24 mouse cellular contexts compared by ENCODE assay signal in the genomic region with DNA sequence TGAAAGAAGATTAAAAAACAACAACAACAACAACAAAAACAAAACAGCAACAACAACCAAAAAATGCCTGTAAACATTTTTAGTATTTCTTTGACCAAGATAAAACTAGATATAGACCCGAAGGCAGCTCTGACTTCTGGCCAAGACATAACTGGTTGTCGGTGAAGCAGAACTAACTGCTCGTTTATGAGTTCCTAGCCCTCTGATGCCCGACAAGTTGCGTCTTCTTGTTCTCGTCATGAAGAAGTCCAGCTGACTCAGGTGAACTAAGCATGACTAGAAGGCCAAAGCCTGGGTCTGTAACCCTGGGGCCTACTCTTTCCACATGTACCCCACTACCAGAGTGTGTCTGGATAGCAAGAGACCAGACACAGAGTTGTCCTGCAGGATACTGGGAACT. TPM values are rescaled to one million over a fixed set of nuclear protein-coding genes. Genes with fewer than 3 reads are reported as not detected.
DNase-seq lines count a peak whose midpoint lies in the region; ATAC-seq and TF ChIP-seq lines count a peak whose summit lies in the region.
"Had no signal": no experiment of that assay in that cellular context is flagged by ENCODE, and none has a peak within 500 bp of the region (broad histone marks: within the 10 kb centered on the region; RNA-seq: fewer than 3 reads in every experiment).

No protein-coding gene starts in this region.

- H3K9ac ChIP-seq in kidney, embryonic 15.5 days, result no peak overlapping the region
- H3K9ac ChIP-seq in kidney, postnatal 0 days (ENCODE audit: low read depth, low read length), result no peak overlapping the region
- H3K9ac ChIP-seq: embryonic facial prominence, embryonic 15.5 days; forebrain, embryonic 13.5 days; heart, embryonic 13.5 days; hindbrain, embryonic 12.5 days had no signal

- TF ChIP-seq CTCF in kidney, adult 2 months (conservative IDR thresholded peaks at IDR 0.05; ENCODE audit: insufficient read depth, insufficient read length, low read depth, low read length), result no peak
- no peak for TF ChIP-seq CTCF in kidney, postnatal 0 days (IDR thresholded peaks at IDR 0.05; ENCODE audit: low read depth)

- DNase-seq in kidney, adult 18-20 months, result peak; percentile 40
- DNase-seq in kidney, adult 2 months, result peak; percentile 73
- DNase-seq in kidney, postnatal 0 days (ENCODE audit: low spot score), result peak; percentile 17
- peak; percentile 55 to 63 for DNase-seq in kidney, postnatal 36 days
- DNase-seq in B cell, adult 2 months, result no peak
- no peak for DNase-seq in left cerebral cortex, adult 11 months (ENCODE audit: low spot score)
- DNase-seq: adrenal gland, postnatal 10 days; cerebellum, adult 11 months; cerebellum, adult 8-10 months; cerebellum, postnatal 14 days; embryo, embryonic 11 days; gastrocnemius, adult 2 months; gastrocnemius, postnatal 25 days; heart, postnatal 4 days had no signal

- TF ChIP-seq POLR2A in kidney, adult 2 months (IDR thresholded peaks at IDR 0.05; ENCODE audit: low read depth, low read length), result no peak

- no peaks in the 10 kb centered on the region for H3K27me3 ChIP-seq in kidney, embryonic 15.5 days
- no peaks in the 10 kb centered on the region for H3K27me3 ChIP-seq in kidney, adult 2 months (replicated peaks; ENCODE audit: control insufficient read depth, insufficient read depth, low read length)
- H3K27me3 ChIP-seq in kidney, postnatal 0 days (ENCODE audit: insufficient read depth, low read length), result no peaks in the 10 kb centered on the region
- H3K27me3 ChIP-seq: embryonic facial prominence, embryonic 15.5 days; forebrain, embryonic 13.5 days; heart, embryonic 13.5 days; hindbrain, embryonic 12.5 days had no signal

- H3K9me3 ChIP-seq in kidney, embryonic 15.5 days (replicated peaks), result no peaks in the 10 kb centered on the region
- H3K9me3 ChIP-seq in kidney, postnatal 0 days (replicated peaks; ENCODE audit: low read length), result no peaks in the 10 kb centered on the region
- H3K9me3 ChIP-seq: embryonic facial prominence, embryonic 15.5 days; forebrain, embryonic 13.5 days; heart, embryonic 13.5 days; hindbrain, embryonic 12.5 days had no signal

- no peaks in the 10 kb centered on the region for H3K36me3 ChIP-seq in kidney, embryonic 15.5 days
- no peaks in the 10 kb centered on the region for H3K36me3 ChIP-seq in kidney, adult 2 months (ENCODE audit: control insufficient read depth, insufficient read depth, low read length)
- H3K36me3 ChIP-seq in kidney, postnatal 0 days (ENCODE audit: insufficient read depth, low read length), result no peaks in the 10 kb centered on the region
- H3K36me3 ChIP-seq: embryonic facial prominence, embryonic 15.5 days; heart, embryonic 13.5 days; hindbrain, embryonic 12.5 days had no signal

- H3K4me3 ChIP-seq in kidney, embryonic 15.5 days (replicated peaks), result no peak overlapping the region
- H3K4me3 ChIP-seq in kidney, adult 2 months (ENCODE audit: insufficient read depth, low read depth, low read length), result no peak overlapping the region
- H3K4me3 ChIP-seq in kidney, postnatal 0 days (replicated peaks; ENCODE audit: low read depth, low read length), result no peak overlapping the region
- H3K4me3 ChIP-seq: embryonic facial prominence, embryonic 15.5 days; erythroblast, embryonic 14.5 days; forebrain, embryonic 13.5 days; gastrocnemius, adult 2 months; heart, embryonic 13.5 days; hindbrain, embryonic 12.5 days had no signal

- 57% methylated on average over 6 of the region's 6 CpGs for whole genome bisulfite sequencing in kidney, embryonic 15.5 days
- 29% methylated on average over 6 of the region's 6 CpGs for WGBS in kidney, adult 2 months
- WGBS in kidney, postnatal 0 days, result 46% methylated on average over 6 of the region's 6 CpGs

- 0 out of 2 replicates have a peak, but pooled peaks cover 3% of the 10 kb centered on the region for H3K4me1 ChIP-seq in kidney, embryonic 15.5 days
- peaks cover 5% of the 10 kb centered on the region; the same call in 1 of the 2 replicates for H3K4me1 ChIP-seq in kidney, adult 2 months (ENCODE audit: control insufficient read depth, insufficient read depth, low read length)
- no peaks in the 10 kb centered on the region for H3K4me1 ChIP-seq in kidney, postnatal 0 days (replicated peaks; ENCODE audit: insufficient read depth, low read length)
- H3K4me1 ChIP-seq: embryonic facial prominence, embryonic 15.5 days; heart, embryonic 13.5 days had no signal

- H3K4me2 ChIP-seq in kidney, embryonic 15.5 days, result no peak overlapping the region
- no peak overlapping the region for H3K4me2 ChIP-seq in kidney, postnatal 0 days (ENCODE audit: low read length)
- H3K4me2 ChIP-seq: embryonic facial prominence, embryonic 15.5 days; forebrain, embryonic 13.5 days; heart, embryonic 13.5 days; hindbrain, embryonic 12.5 days had no signal

- no peak for ATAC-seq in kidney, embryonic 15.5 days (replicated peaks; ENCODE audit: low FRiP score)
- ATAC-seq in kidney, postnatal 0 days (replicated peaks; ENCODE audit: low FRiP score, low read depth), result no peak
- ATAC-seq in erythroid progenitor cell, adult 5-6 weeks (replicated peaks; ENCODE audit: low FRiP score, poor library complexity, severe bottlenecking), result no peak
- ATAC-seq: forebrain, embryonic 13.5 days; hindbrain, embryonic 16.5 days had no signal

- no peak overlapping the region for H3K27ac ChIP-seq in kidney, embryonic 15.5 days
- no peak overlapping the region for H3K27ac ChIP-seq in kidney, adult 2 months (ENCODE audit: insufficient read depth, low read depth, low read length)
- no peak overlapping the region for H3K27ac ChIP-seq in kidney, postnatal 0 days
- H3K27ac ChIP-seq: embryonic facial prominence, embryonic 15.5 days; forebrain, embryonic 13.5 days; gastrocnemius, adult 2 months; heart, embryonic 13.5 days; hindbrain, embryonic 12.5 days had no signal

RNA-seq across cellular contexts. Expression of a gene that starts 25.6 kb away (rescaled TPM):
- polyA plus RNA-seq in kidney, embryonic 15.5 days (2015; fragmentation: Nextera tagmentation; extraction: Ambion mirVana), result 1.8 and 2.2 TPM in 2 replicates
- 1.5 and 2.2 TPM in 2 replicates for polyA plus RNA-seq in kidney, adult 2 months (2012; rRNA removed)
- 1.6 and 1.8 TPM in 2 replicates for polyA plus RNA-seq in kidney, postnatal 0 days (2015; fragmentation: Nextera tagmentation; extraction: Ambion mirVana)
- total RNA-seq in erythroid progenitor cell, adult 5-6 weeks (2015; ENCODE audit: low replicate concordance), result not detected in 2 replicates
- total RNA-seq in erythroid progenitor cell, adult 5-6 weeks (2017; ENCODE audit: low replicate concordance), result not detected in 2 replicates
- total RNA-seq: common myeloid progenitor, adult 5-6 weeks; granulocyte monocyte progenitor cell, adult 5-6 weeks had no signal

Comparison
In these comparisons a context has a peak if more than half of its experiments do, and no peak if none do; other contexts are left out.
1. DNase-seq: peak in kidney, adult 18-20 months (single experiment), kidney, adult 2 months (single experiment), kidney, postnatal 0 days (single experiment) and kidney, postnatal 36 days (2 of 2); none in B cell, adult 2 months (0 of 2) and left cerebral cortex, adult 11 months (single experiment).